Mouse (Mus musculus) forebrain, embryonic 10.5 days (tissue): Measurements from ENCODE around the gene Fbxo21. TPM values are rescaled to one million over a fixed set of nuclear protein-coding genes. Genes with fewer than 3 reads are reported as not detected.

ENCODE experiments used
- DNase-seq: peaks from one replicate; pipeline ENCODE4 v3.0.0-alpha.2; 2017; ENCODE audit warnings: low spot score; ENCODE audit errors: extremely low spot score
- H3K27ac ChIP-seq: fragments of 300-500 bp; sonication (generic); 2 replicates; pipeline ENCODE4 v1.5.1; 2016; ENCODE audit warnings: mild to moderate bottlenecking
- H3K27me3 ChIP-seq: fragments of 300-500 bp; sonication (generic); 2 replicates; pipeline ENCODE4 v1.6.1; 2016; ENCODE audit warnings: mild to moderate bottlenecking; ENCODE audit not compliant: poor library complexity, severe bottlenecking
- H3K36me3 ChIP-seq: fragments of 300-500 bp; sonication (generic); replicated peaks from 2 replicates; pipeline ENCODE4 v1.6.1; 2016; ENCODE audit warnings: mild to moderate bottlenecking, moderate library complexity
- H3K4me1 ChIP-seq: fragments of 300-500 bp; sonication (generic); 2 replicates; pipeline ENCODE4 v1.6.1; 2016
- H3K4me3 ChIP-seq: fragments of 300-500 bp; sonication (generic); 2 replicates; pipeline ENCODE4 v1.5.1; 2016; ENCODE audit warnings: mild to moderate bottlenecking, moderate library complexity
- H3K9me3 ChIP-seq: fragments of 300-500 bp; sonication (generic); 2 replicates; pipeline ENCODE4 v1.6.1; 2016; ENCODE audit warnings: mild to moderate bottlenecking, moderate library complexity
- WGBS: fragments of 180-500 bp; shearing (Covaris S2); methylation state at CpG from one replicate; pipeline ENCODE4 v1.1.7; 2016; 5-methylcytosine and 5-hydroxymethylcytosine counted together
- polyA plus RNA-seq: library from polyadenylated mRNA; unstranded; fragments of >200 nt; fragmentation: Nextera tagmentation; extraction: Ambion mirVana; gene quantifications from 2 replicates; pipeline ENCODE4 v1.2.1, GENCODE M21; 2016

Fbxo21 gene
- polyA plus RNA-seq, 1 experiment from 2014 or later = 107 TPM

- Histone ChIP-seq H3K9me3 (no peaks in the 10 kb centered on the region), H3K4me3 (no peak overlapping the region), H3K4me1 (peaks cover 37% of the 10 kb centered on the region), H3K27me3 (no peaks in the 10 kb centered on the region; the same call in none of the 2 replicates), H3K27ac (no peak overlapping the region), H3K36me3 (0 out of 2 replicates have a peak, but pooled peaks cover 5% of the 10 kb centered on the region)
- no peak for DNase-seq
- 91% methylated on average over 10 of the region's 10 CpGs for whole genome bisulfite sequencing
Observed at GRCm38 (mm10) chr5:118058858-118059257, 82.3 kb downstream of the Fbxo21 start.

GRCm38 (mm10) chr5:118059646-118060045 is 83.1 kb downstream of the Fbxo21 start:
- Histone ChIP-seq H3K36me3 (peaks cover 7% of the 10 kb centered on the region), H3K27ac (no peak overlapping the region), H3K9me3 (no peaks in the 10 kb centered on the region), H3K4me3 (no peak overlapping the region), H3K27me3 (no peaks in the 10 kb centered on the region; the same call in none of the 2 replicates), H3K4me1 (peaks cover 45% of the 10 kb centered on the region)
- 84% methylated on average over 9 of the region's 9 CpGs for WGBS
- DNase-seq = no peak

Other genes with a start within 250 kb of the Fbxo21 start
- gene Nos1, start 195.7 kb upstream of the Fbxo21 start, polyA plus RNA-seq = 0.07 and 0.09 TPM in 2 replicates
- gene Tesc, start 51.0 kb downstream of the Fbxo21 start, polyA plus RNA-seq = 0.52 and 0.92 TPM in 2 replicates
- gene Fbxw8, start 178.7 kb downstream of the Fbxo21 start, polyA plus RNA-seq = 32.7 and 33.8 TPM in 2 replicates
- gene Hrk, start 187.9 kb downstream of the Fbxo21 start, polyA plus RNA-seq = 0.04 and 0.09 TPM in 2 replicates